Comparison of ENCODE assay signal across 10 mouse cellular contexts in the genomic region with DNA sequence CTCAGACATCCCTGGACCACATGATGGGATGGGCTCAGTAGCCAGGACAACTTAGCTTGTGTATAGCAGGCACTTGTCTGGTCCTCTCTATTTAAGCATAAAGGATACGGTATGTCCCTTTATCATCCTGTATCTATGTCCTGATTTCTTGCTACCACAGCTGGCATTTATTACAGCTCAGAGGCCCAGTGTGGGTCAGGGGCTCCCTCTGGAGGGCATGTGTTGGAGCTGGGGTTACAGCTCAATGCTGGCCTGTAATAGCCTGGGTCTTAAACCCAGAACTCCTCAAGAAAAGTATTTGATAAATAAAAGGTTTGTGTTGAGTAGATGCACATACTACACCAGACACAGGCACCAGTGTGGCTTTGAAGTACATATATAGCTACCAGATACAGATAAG. TPM values are rescaled to one million over a fixed set of nuclear protein-coding genes. Genes with fewer than 3 reads are reported as not detected.
DNase-seq lines count a peak whose midpoint lies in the region; ATAC-seq and TF ChIP-seq lines count a peak whose summit lies in the region.
"Had no signal": no experiment of that assay in that cellular context is flagged by ENCODE, and none has a peak within 500 bp of the region (broad histone marks: within the 10 kb centered on the region; RNA-seq: fewer than 3 reads in every experiment).

No protein-coding gene starts in this region.

- 26% methylated on average over 1 of the region's 1 CpGs for WGBS in kidney, postnatal 0 days

- H3K9ac ChIP-seq in kidney, postnatal 0 days (ENCODE audit: low read depth, low read length) = no peak overlapping the region
- H3K9ac ChIP-seq: embryonic facial prominence, embryonic 15.5 days; limb, embryonic 15.5 days had no signal

- TF ChIP-seq CTCF in kidney, postnatal 0 days (IDR thresholded peaks at IDR 0.05; ENCODE audit: low read depth) = peak; percentile 70
- peak; percentile 51; the same call in 1 of the 2 replicates for TF ChIP-seq CTCF in embryonic fibroblast, embryonic 13.5 days (IDR thresholded peaks at IDR 0.05; ENCODE audit: borderline replicate concordance, insufficient read depth, low read length)

- H3K36me3 ChIP-seq in kidney, postnatal 0 days (ENCODE audit: insufficient read depth, low read length) = no peaks in the 10 kb centered on the region
- H3K36me3 ChIP-seq: embryonic facial prominence, embryonic 15.5 days; limb, embryonic 15.5 days had no signal

- no peak overlapping the region for H3K4me2 ChIP-seq in kidney, postnatal 0 days (ENCODE audit: low read length)
- H3K4me2 ChIP-seq: embryonic facial prominence, embryonic 15.5 days; limb, embryonic 15.5 days had no signal

- no peak overlapping the region for H3K4me3 ChIP-seq in kidney, postnatal 0 days (replicated peaks; ENCODE audit: low read depth, low read length)
- no peak overlapping the region for H3K4me3 ChIP-seq in embryonic fibroblast, embryonic 13.5 days (ENCODE audit: insufficient read depth, low read length)
- H3K4me3 ChIP-seq: embryonic facial prominence, embryonic 15.5 days; limb, embryonic 15.5 days had no signal

- no peak for TF ChIP-seq POLR2A in embryonic fibroblast, embryonic 13.5 days (IDR thresholded peaks at IDR 0.05; ENCODE audit: low read depth, low read length)

- no peak for ATAC-seq in kidney, postnatal 0 days (replicated peaks; ENCODE audit: low FRiP score, low read depth)

- DNase-seq in adrenal gland, postnatal 10 days = peak; percentile 40
- no peak for DNase-seq in adrenal gland, postnatal 25 days
- DNase-seq in kidney, postnatal 0 days (ENCODE audit: low spot score) = peak; percentile 35
- no peak for DNase-seq in kidney, adult 18-20 months
- DNase-seq in 3T3-L1 (ENCODE audit: low read depth, low spot score) = peak; percentile 66
- DNase-seq in thymus, postnatal 0 days (ENCODE audit: low spot score) = no peak
- DNase-seq in layer of hippocampus, postnatal 10 days (ENCODE audit: low spot score in 2 of 2) = no peak

- no peaks in the 10 kb centered on the region for H3K27me3 ChIP-seq in kidney, postnatal 0 days (ENCODE audit: insufficient read depth, low read length)
- H3K27me3 ChIP-seq: embryonic facial prominence, embryonic 15.5 days had no signal

- no peaks in the 10 kb centered on the region for H3K9me3 ChIP-seq in kidney, postnatal 0 days (replicated peaks; ENCODE audit: low read length)
- H3K9me3 ChIP-seq: embryonic facial prominence, embryonic 15.5 days; limb, embryonic 15.5 days had no signal

- no peak overlapping the region for H3K27ac ChIP-seq in kidney, postnatal 0 days
- H3K27ac ChIP-seq in embryonic fibroblast, embryonic 13.5 days (ENCODE audit: insufficient read depth, low read length) = no peak overlapping the region
- H3K27ac ChIP-seq: embryonic facial prominence, embryonic 15.5 days; limb, embryonic 15.5 days had no signal

- no peaks in the 10 kb centered on the region for H3K4me1 ChIP-seq in kidney, postnatal 0 days (replicated peaks; ENCODE audit: insufficient read depth, low read length)
- no peaks in the 10 kb centered on the region for H3K4me1 ChIP-seq in embryonic fibroblast, embryonic 13.5 days (ENCODE audit: control insufficient read depth, insufficient read depth, low read length)
- H3K4me1 ChIP-seq: limb, embryonic 15.5 days had no signal

RNA-seq across cellular contexts. Expression of a gene that starts 51.8 kb away (rescaled TPM):
- total RNA-seq in adrenal gland, postnatal 10 days (2021) = 10 to 100 TPM in 1 of 2 experiments, 1 to 10 TPM in 1; 7.0 to 10.2 TPM
- total RNA-seq in adrenal gland, postnatal 25 days (2021) = 4.7 and 7.5 TPM in 2 replicates
- polyA plus RNA-seq in kidney, postnatal 0 days (2015; fragmentation: Nextera tagmentation; extraction: Ambion mirVana) = 0.04 and 0.11 TPM in 2 replicates
- 0.65 TPM in 1 of 2 replicates, not detected in the other for polyA plus RNA-seq in embryonic fibroblast, embryonic 13.5 days (2011; ENCODE audit: insufficient read length, low read depth, missing spikeins)
- polyA plus RNA-seq in thymus, postnatal 0 days (2015; fragmentation: Nextera tagmentation; extraction: Ambion mirVana) = 0.04 TPM in 1 of 2 replicates, not detected in the other
- 100 to 1,000 TPM; 298 to 304 TPM for total RNA-seq in layer of hippocampus, postnatal 10 days (2021)

Comparison
In these comparisons a context has a peak if more than half of its experiments do, and no peak if none do; other contexts are left out.
1. DNase-seq: peak in adrenal gland, postnatal 10 days (single experiment), kidney, postnatal 0 days (single experiment) and 3T3-L1 (single experiment); none in adrenal gland, postnatal 25 days (single experiment), kidney, adult 18-20 months (single experiment), thymus, postnatal 0 days (single experiment) and layer of hippocampus, postnatal 10 days (0 of 2).
2. RNA of a gene that starts 51.8 kb away (total RNA-seq): 298 to 304 TPM in layer of hippocampus, postnatal 10 days; 7.0 to 10.2 TPM in adrenal gland, postnatal 10 days and 4.7 to 7.5 TPM in adrenal gland, postnatal 25 days; every median in the first group is over 10 times any median in the second.